Mouse (Mus musculus): ENCODE measurements at regions not wholly inside any gene's neighbourhood (a gene's known extent, or its start where the extent isn't known, plus 50 kb on each side); places are given as distances from the start of the nearest gene placed in this dataset.

- no peak for TF ChIP-seq CTCF (conservative IDR thresholded peaks at IDR 0.05; ENCODE audit: insufficient read depth, insufficient read length, low read depth, low read length)
- TF ChIP-seq POLR2A (IDR thresholded peaks at IDR 0.05; ENCODE audit: low read depth, low read length), result no peak
Measured at GRCm38 (mm10) chrX:166900761-166901160, 308.4 kb downstream of the Tmsb4x start.

All from kidney, adult 2 months (tissue).